Mouse (Mus musculus) Patski (cell line): ENCODE results near the gene Avl9. TPM values are rescaled to one million over a fixed set of nuclear protein-coding genes. Genes with fewer than 3 reads are reported as not detected.

Source experiments
- ATAC-seq: fragments of 100-300 bp; one replicate; pipeline ENCODE4 v1.8.0; 2021
- CTCF ChIA-PET: fragments of 350-600 bp; sonication (Branson Sonifier 250); formaldehyde crosslinking; loops from one replicate; lab custom pipeline; 2022; ENCODE audit warnings: inconsistent platforms; lab: Charles Lee
- POLR2A ChIA-PET: fragments of 350-600 bp; sonication (Branson Sonifier 250); formaldehyde crosslinking; loops from one replicate; lab custom pipeline; 2022; ENCODE audit warnings: antibody characterized with exemption, inconsistent platforms; lab: Charles Lee
- DNase-seq: peaks from one replicate; pipeline ENCODE4 v3.0.0-alpha.2; 2011; ENCODE audit warnings: low read depth, low spot score
- H3K27me3 ChIP-seq: fragments of 371-371 bp; one replicate; pipeline ENCODE4 v1.5.1; 2021
- CTCF ChIP-seq: fragments of 100-300 bp; IDR thresholded peaks from one replicate; pipeline ENCODE4 v1.5.1; 2021
- in situ Hi-C: fragments of 300-500 bp; cut with MboI; formaldehyde crosslinking; loops from 3 replicates; pipeline ENCODE4 v1.11.1; 2018; ENCODE audit warnings: low pct_unique_long_range_greater_than_20kb, mixed read lengths
- polyA plus RNA-seq: library from polyadenylated mRNA; unstranded; gene quantifications from one replicate; pipeline ENCODE4 v1.2.3, GENCODE M21; 2021

Gene Avl9
- polyA plus RNA-seq, 1 experiment from 2014 or later = 21.1 TPM

GRCm38 (mm10) chr6:56785068-56785467, 70.4 kb downstream of the Avl9 start:
- TF ChIP-seq CTCF = no peak
- CTCF ChIA-PET = no interaction called here
- in situ Hi-C loops = no loop called here
- ATAC-seq (no peak), DNase-seq (no peak)
- POLR2A ChIA-PET = no interaction called here
- no peaks in the 10 kb centered on the region for H3K27me3 ChIP-seq

GRCm38 (mm10) chr6:56787668-56788067, 73.0 kb downstream of the Avl9 start:
- in situ Hi-C loops = no loop called here
- TF ChIP-seq CTCF = no peak
- H3K27me3 ChIP-seq = no peaks in the 10 kb centered on the region
- no peak for DNase-seq
- POLR2A ChIA-PET = no interaction called here
- CTCF ChIA-PET = no interaction called here
- no peak for ATAC-seq

- no peak for TF ChIP-seq CTCF
Measured at GRCm38 (mm10) chr6:56789336-56789735, 74.6 kb downstream of the Avl9 start.

GRCm38 (mm10) chr6:56794834-56795233, 80.1 kb downstream of the Avl9 start:
- no peak for TF ChIP-seq CTCF
- CTCF ChIA-PET = interaction anchor here (2.1 kb wide), 1 partner anchor 14 kb away, joined by 6 read pairs; no protein-coding TSS in a partner anchor
- H3K27me3 ChIP-seq = no peaks in the 10 kb centered on the region
- in situ Hi-C loops = no loop called here
- POLR2A ChIA-PET = no interaction called here
- no peak for ATAC-seq
- no peak for DNase-seq

More at GRCm38 (mm10) chr6:56789336-56789735, 74.6 kb downstream of the Avl9 start:
- POLR2A ChIA-PET = no interaction called here
- H3K27me3 ChIP-seq = no peaks in the 10 kb centered on the region
- DNase-seq (no peak), ATAC-seq (no peak)
- in situ Hi-C loops = no loop called here
- CTCF ChIA-PET = no interaction called here

- in situ Hi-C loops = no loop called here
- ATAC-seq (no peak), DNase-seq (no peak)
- no peaks in the 10 kb centered on the region for H3K27me3 ChIP-seq
- TF ChIP-seq CTCF = no peak
- POLR2A ChIA-PET = interaction anchor here (0.9 to 1.3 kb wide), 2 partner anchors 35 to 81 kb away, joined by 3 read pairs; partner anchors contain the start of gene Fkbp9
- CTCF ChIA-PET = interaction anchor here (1.1 kb wide), 1 partner anchor 12 kb away, joined by 4 read pairs; no protein-coding TSS in a partner anchor
Measured at GRCm38 (mm10) chr6:56796232-56796631, 81.5 kb downstream of the Avl9 start.

GRCm38 (mm10) chr6:56796668-56797141, 82.0 kb downstream of the Avl9 start:
- POLR2A ChIA-PET = interaction anchor here (0.9 to 1.3 kb wide), 2 partner anchors 35 to 81 kb away, joined by 3 read pairs; partner anchors contain the start of gene Fkbp9
- TF ChIP-seq CTCF = no peak
- in situ Hi-C loops = no loop called here
- ATAC-seq (peak; percentile 49), DNase-seq (no peak)
- H3K27me3 ChIP-seq = no peaks in the 10 kb centered on the region
- CTCF ChIA-PET = interaction anchor here (1.1 kb wide), 1 partner anchor 13 kb away, joined by 4 read pairs; no protein-coding TSS in a partner anchor

- peak; percentile 92 for ATAC-seq
- POLR2A ChIA-PET = interaction anchor here (0.7 to 1.3 kb wide), 4 partner anchors 34 to 1008 kb away, joined by 3 read pairs; partner anchors contain the start of gene Fkbp9
Measured at GRCm38 (mm10) chr6:56797311-56798151, 82.8 kb downstream of the Avl9 start, which contains the start of gene Kbtbd2. TSS of gene Kbtbd2 (minus strand) at chr6:56797813.

GRCm38 (mm10) chr6:56798152-56798465, 83.4 kb downstream of the Avl9 start:
- in situ Hi-C loops = no loop called here
- ChIA-PET POLR2A (interaction anchor here (1.0 kb wide), 1 partner anchor 125 kb away, joined by 3 read pairs; no protein-coding TSS in a partner anchor), CTCF (no interaction called here)
- no peak for DNase-seq
- ATAC-seq = peak; percentile 17
- TF ChIP-seq CTCF = no peak
- H3K27me3 ChIP-seq = no peaks in the 10 kb centered on the region

More at GRCm38 (mm10) chr6:56797311-56798151, 82.8 kb downstream of the Avl9 start, which contains the start of gene Kbtbd2:
- no peak for TF ChIP-seq CTCF
- CTCF ChIA-PET = interaction anchor here (1.1 kb wide), 1 partner anchor 14 kb away, joined by 4 read pairs; no protein-coding TSS in a partner anchor
- no peaks in the 10 kb centered on the region for H3K27me3 ChIP-seq
- in situ Hi-C loops = no loop called here
- peak; percentile 67 for DNase-seq

GRCm38 (mm10) chr6:56805026-56805425, 90.3 kb downstream of the Avl9 start:
- in situ Hi-C loops = loop anchor here (5.0 to 25.0 kb wide), 3 partner anchors 740 to 1707 kb away; no protein-coding TSS in a partner anchor
- no peak for TF ChIP-seq CTCF
- DNase-seq (no peak), ATAC-seq (no peak)
- POLR2A ChIA-PET = no interaction called here
- H3K27me3 ChIP-seq = peaks cover 7% of the 10 kb centered on the region
- CTCF ChIA-PET = no interaction called here

GRCm38 (mm10) chr6:56806195-56806594, 91.5 kb downstream of the Avl9 start:
- TF ChIP-seq CTCF = no peak
- no peak for DNase-seq
- no peak for ATAC-seq
- ChIA-PET POLR2A (no interaction called here), CTCF (interaction anchor here (1.3 to 1.4 kb wide), 3 partner anchors 25 to 103 kb away, joined by 3 to 7 read pairs (median 3); no protein-coding TSS in a partner anchor)
- in situ Hi-C loops = loop anchor here (5.0 to 25.0 kb wide), 3 partner anchors 739 to 1706 kb away; no protein-coding TSS in a partner anchor
- peaks cover 7% of the 10 kb centered on the region for H3K27me3 ChIP-seq
